Mouse (Mus musculus): Measurements from ENCODE around the gene Lipf. TPM values are rescaled to one million over a fixed set of nuclear protein-coding genes. Genes with fewer than 3 reads are reported as not detected.

Lipf gene
- not detected in 2 replicates for polyA plus RNA-seq (2016; fragmentation: Nextera tagmentation; extraction: Ambion mirVana)

- no peaks in the 10 kb centered on the region for H3K36me3 ChIP-seq
- no peaks in the 10 kb centered on the region for H3K4me1 ChIP-seq
- no peaks in the 10 kb centered on the region for H3K9me3 ChIP-seq
- H3K9ac ChIP-seq: no peak within 1 kb of the TSS
- ATAC-seq (ENCODE audit: low FRiP score, low read depth): no peak
- no peaks in the 10 kb centered on the region for H3K27me3 ChIP-seq (replicated peaks)
- H3K4me3 ChIP-seq: no peak within 1 kb of the TSS
- no peak within 1 kb of the TSS for H3K4me2 ChIP-seq (replicated peaks)
- H3K27ac ChIP-seq: no peak within 1 kb of the TSS
These were observed at the start of gene Lipf for GRCm38 (mm10) chr19:33960887-33961286. Lipf (plus strand) TSS chr19:33961187.

DNA sequence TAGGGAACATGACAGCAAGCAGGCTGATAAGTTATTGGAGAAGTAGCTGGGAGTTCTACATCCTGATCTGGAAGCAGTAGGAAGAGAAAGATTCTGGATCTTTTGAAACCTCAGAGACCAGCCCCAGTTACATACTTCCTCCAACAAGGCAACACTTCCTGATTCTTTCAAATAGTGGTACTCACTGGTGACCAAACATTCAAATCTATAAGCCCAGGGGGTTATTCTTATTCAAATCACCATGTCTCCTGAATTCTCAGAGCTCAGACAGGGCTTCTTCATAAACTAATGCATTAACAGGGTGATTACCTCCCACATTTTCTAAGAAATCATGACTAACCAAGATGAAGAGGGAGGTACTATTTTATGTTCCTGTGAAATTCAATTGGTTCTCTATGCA is 36.9 kb upstream of the Lipf start:
- Histone ChIP-seq H3K4me3 (no peak overlapping the region), H3K4me2 (replicated peaks) (no peak overlapping the region), H3K36me3 (no peaks in the 10 kb centered on the region), H3K27ac (no peak overlapping the region), H3K4me1 (no peaks in the 10 kb centered on the region), H3K27me3 (replicated peaks) (no peaks in the 10 kb centered on the region), H3K9ac (no peak overlapping the region), H3K9me3 (no peaks in the 10 kb centered on the region)
- ATAC-seq (ENCODE audit: low FRiP score, low read depth): no peak

- H3K4me1 ChIP-seq: no peaks in the 10 kb centered on the region
- H3K27ac ChIP-seq: no peak overlapping the region
- no peaks in the 10 kb centered on the region for H3K9me3 ChIP-seq
- ATAC-seq (ENCODE audit: low FRiP score, low read depth): no peak
- H3K9ac ChIP-seq: no peak overlapping the region
- no peaks in the 10 kb centered on the region for H3K27me3 ChIP-seq (replicated peaks)
- H3K36me3 ChIP-seq: no peaks in the 10 kb centered on the region
- no peak overlapping the region for H3K4me2 ChIP-seq (replicated peaks)
- WGBS: 52% methylated on average over 3 of the region's 3 CpGs
- no peak overlapping the region for H3K4me3 ChIP-seq
These were observed 18.0 kb downstream of the Lipf start for GRCm38 (mm10) chr19:33979007-33979406.

GRCm38 (mm10) chr19:33983043-33983442 is 22.1 kb downstream of the Lipf start:
- H3K27ac ChIP-seq: no peak overlapping the region
- no peaks in the 10 kb centered on the region for H3K9me3 ChIP-seq
- ATAC-seq (ENCODE audit: low FRiP score, low read depth): no peak
- 82% methylated on average over 3 of the region's 3 CpGs for WGBS
- no peak overlapping the region for H3K4me3 ChIP-seq
- no peaks in the 10 kb centered on the region for H3K36me3 ChIP-seq
- no peak overlapping the region for H3K9ac ChIP-seq
- no peak overlapping the region for H3K4me2 ChIP-seq (replicated peaks)
- H3K27me3 ChIP-seq (replicated peaks): no peaks in the 10 kb centered on the region
- no peaks in the 10 kb centered on the region for H3K4me1 ChIP-seq

DNA sequence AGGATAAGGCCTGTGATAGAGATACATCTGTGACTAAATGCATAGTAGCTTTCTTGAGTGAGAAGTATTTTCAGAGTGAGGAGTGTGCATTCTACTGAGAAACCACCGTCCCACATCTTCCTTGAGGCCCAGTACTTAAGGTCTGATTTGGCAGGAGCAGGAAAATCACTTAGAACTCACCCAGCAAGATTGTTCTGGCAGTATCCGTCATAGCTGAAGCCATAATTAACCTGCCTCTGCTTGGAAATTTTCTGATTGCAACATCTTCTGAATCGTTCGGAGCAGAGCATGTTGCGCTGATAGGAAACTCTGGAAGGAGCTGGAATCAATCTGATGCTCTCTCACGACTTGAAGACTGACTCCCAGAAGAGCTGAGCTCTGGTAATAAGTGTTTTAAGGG is 47.0 kb downstream of the Lipf start, which contains the start of gene Lipk:
Gene Lipk, plus strand, starts transcription at position 289 of the 400 bp plus-strand sequence.
- Histone ChIP-seq H3K4me3 (no peak within 1 kb of the TSS), H3K27ac (no peak within 1 kb of the TSS), H3K9ac (no peak within 1 kb of the TSS), H3K36me3 (no peaks in the 10 kb centered on the region), H3K4me1 (no peaks in the 10 kb centered on the region), H3K4me2 (replicated peaks) (no peak within 1 kb of the TSS), H3K9me3 (no peaks in the 10 kb centered on the region), H3K27me3 (replicated peaks) (no peaks in the 10 kb centered on the region)
- no peak for ATAC-seq (ENCODE audit: low FRiP score, low read depth)
- WGBS: 89% methylated on average over 6 of the region's 6 CpGs

DNA sequence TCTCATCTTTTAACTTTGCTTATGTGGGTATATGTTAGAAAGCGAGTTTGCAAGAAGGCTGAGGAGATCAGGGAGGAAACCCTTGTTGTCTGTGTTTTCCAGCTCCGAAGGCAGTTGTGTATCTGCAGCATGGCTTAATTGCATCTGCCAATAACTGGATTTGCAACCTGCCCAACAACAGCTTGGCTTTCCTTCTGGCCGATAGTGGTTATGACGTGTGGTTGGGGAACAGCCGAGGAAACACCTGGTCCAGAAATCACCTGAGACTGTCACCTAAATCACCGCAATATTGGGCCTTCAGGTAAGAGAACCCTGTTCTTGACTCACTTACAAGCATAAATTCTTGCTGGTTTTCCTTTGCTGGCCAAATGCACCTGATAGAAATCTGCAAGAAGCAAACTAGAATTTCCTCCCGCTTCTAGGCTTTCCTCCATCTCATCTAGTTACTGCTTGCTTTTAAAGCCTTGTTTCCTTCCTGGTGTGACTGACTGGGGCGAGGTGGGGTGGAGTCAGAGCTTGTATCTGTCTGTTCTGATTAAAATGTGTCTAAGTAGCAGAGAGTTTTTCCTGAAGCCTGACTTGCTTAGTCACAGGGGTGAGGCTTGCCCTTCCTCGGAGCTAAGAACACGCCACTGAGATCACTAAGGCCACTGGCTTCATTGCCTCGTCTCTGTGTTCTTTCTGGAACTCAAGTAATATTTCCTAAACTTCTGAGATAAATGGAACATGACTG is 60.6 kb downstream of the Lipf start:
- 89% methylated on average over 11 of the region's 11 CpGs for whole genome bisulfite sequencing
- Histone ChIP-seq H3K4me3 (no peak overlapping the region), H3K4me1 (no peaks in the 10 kb centered on the region), H3K4me2 (replicated peaks) (no peak overlapping the region), H3K9ac (no peak overlapping the region), H3K9me3 (no peaks in the 10 kb centered on the region), H3K27me3 (replicated peaks) (no peaks in the 10 kb centered on the region), H3K27ac (no peak overlapping the region), H3K36me3 (no peaks in the 10 kb centered on the region)
- no peak for ATAC-seq (ENCODE audit: low FRiP score, low read depth)

GRCm38 (mm10) chr19:34022759-34023158 is 61.8 kb downstream of the Lipf start:
- H3K36me3 ChIP-seq: no peaks in the 10 kb centered on the region
- no peaks in the 10 kb centered on the region for H3K4me1 ChIP-seq
- H3K27ac ChIP-seq: no peak overlapping the region
- no peaks in the 10 kb centered on the region for H3K9me3 ChIP-seq
- ATAC-seq (ENCODE audit: low FRiP score, low read depth): no peak
- H3K4me3 ChIP-seq: no peak overlapping the region
- no peaks in the 10 kb centered on the region for H3K27me3 ChIP-seq (replicated peaks)
- WGBS: 55% methylated on average over 3 of the region's 3 CpGs
- no peak overlapping the region for H3K4me2 ChIP-seq (replicated peaks)
- H3K9ac ChIP-seq: no peak overlapping the region

Other genes starting within 250 kb of the Lipf start
- 0.22 and 0.55 TPM in 2 replicates for gene Lipo2, start 209.8 kb upstream of the Lipf start, polyA plus RNA-seq (2016; fragmentation: Nextera tagmentation; extraction: Ambion mirVana)
- gene Lipo3, start 199.2 kb upstream of the Lipf start, polyA plus RNA-seq (2016; fragmentation: Nextera tagmentation; extraction: Ambion mirVana): 13.1 and 15.8 TPM in 2 replicates
- not detected in 2 replicates for gene Lipo1, start 173.7 kb upstream of the Lipf start, polyA plus RNA-seq (2016; fragmentation: Nextera tagmentation; extraction: Ambion mirVana)
- not detected in 2 replicates for gene Lipk, start 47.1 kb downstream of the Lipf start, polyA plus RNA-seq (2016; fragmentation: Nextera tagmentation; extraction: Ambion mirVana)
- gene Lipn, start 106.2 kb downstream of the Lipf start, polyA plus RNA-seq (2016; fragmentation: Nextera tagmentation; extraction: Ambion mirVana): not detected in 2 replicates
- not detected in 2 replicates for gene Lipm, start 139.7 kb downstream of the Lipf start, polyA plus RNA-seq (2016; fragmentation: Nextera tagmentation; extraction: Ambion mirVana)
- 0.19 and 0.20 TPM in 2 replicates for gene Ankrd22, start 204.9 kb downstream of the Lipf start, polyA plus RNA-seq (2016; fragmentation: Nextera tagmentation; extraction: Ambion mirVana)
- 5.8 and 6.8 TPM in 2 replicates for gene Stambpl1, start 231.0 kb downstream of the Lipf start, polyA plus RNA-seq (2016; fragmentation: Nextera tagmentation; extraction: Ambion mirVana)

Measured in neural tube, embryonic 12.5 days (tissue).